Mouse (Mus musculus) embryonic fibroblast, embryonic 13.5 days (primary cell): ENCODE measurements around the gene Naaladl1.

ENCODE experiments used
- CTCF ChIP-seq: IDR thresholded peaks from 2 replicates; pipeline ENCODE4 v1.5.1; 2011; ENCODE audit warnings: mild to moderate bottlenecking, control low read depth, low read length, moderate library complexity, borderline replicate concordance; ENCODE audit not compliant: insufficient read depth
- POLR2A ChIP-seq: IDR thresholded peaks from 2 replicates; pipeline ENCODE4 v1.6.1; 2011; ENCODE audit warnings: low read depth, mild to moderate bottlenecking, control low read depth, low read length, moderate library complexity

- TF ChIP-seq CTCF (no peak), POLR2A (no peak)
These were observed 39.3 kb downstream of the Naaladl1 start for GRCm38 (mm10) chr19:6144842-6145241.
